Mouse (Mus musculus) hindbrain, embryonic 15.5 days (tissue): Measurements from ENCODE around the gene Gm7102. TPM values are rescaled to one million over a fixed set of nuclear protein-coding genes. Genes with fewer than 3 reads are reported as not detected.
"Not testable (repeated sequence)": the region's sequence is repeated elsewhere in the genome, so short reads cannot be mapped to it uniquely, and the experiment has no call there.

ENCODE experiments used
- ATAC-seq: fragments of 200-750 bp; cut with Nextera tagmentation; 2 replicates; pipeline ENCODE4 v1.8.0; 2017; ENCODE audit warnings: low read depth, moderate number of reproducible peaks, moderate TSS enrichment; ENCODE audit not compliant: low FRiP score
- H3K27ac ChIP-seq: fragments of 300-500 bp; sonication (generic); replicated peaks from 2 replicates; pipeline ENCODE4 v1.5.1; 2015; ENCODE audit warnings: mild to moderate bottlenecking, inconsistent platforms
- H3K27me3 ChIP-seq: fragments of 300-500 bp; sonication (generic); 2 replicates; pipeline ENCODE4 v1.6.1; 2015; ENCODE audit warnings: control low read depth, inconsistent platforms
- H3K36me3 ChIP-seq: fragments of 300-500 bp; sonication (generic); 2 replicates; pipeline ENCODE4 v1.6.1; 2015; ENCODE audit warnings: control low read depth, inconsistent platforms
- H3K4me1 ChIP-seq: fragments of 300-500 bp; sonication (generic); replicated peaks from 2 replicates; pipeline ENCODE4 v1.6.1; 2015; ENCODE audit warnings: control low read depth, inconsistent platforms
- H3K4me2 ChIP-seq: fragments of 300-500 bp; sonication (generic); 2 replicates; pipeline ENCODE4 v1.6.1; 2015; ENCODE audit warnings: moderate library complexity, mild to moderate bottlenecking, inconsistent platforms
- H3K4me3 ChIP-seq: fragments of 300-500 bp; sonication (generic); 2 replicates; pipeline ENCODE4 v1.5.1; 2015; ENCODE audit warnings: mild to moderate bottlenecking, inconsistent platforms
- H3K9ac ChIP-seq: fragments of 300-500 bp; sonication (generic); 2 replicates; pipeline ENCODE4 v1.6.1; 2015; ENCODE audit warnings: inconsistent platforms
- H3K9me3 ChIP-seq: fragments of 300-500 bp; sonication (generic); 2 replicates; pipeline ENCODE4 v1.6.1; 2016; ENCODE audit warnings: control low read depth, inconsistent platforms
- WGBS: fragments of 180-500 bp; shearing (Covaris S2); methylation state at CpG from one replicate; pipeline ENCODE4 v1.1.7; 2015; 5-methylcytosine and 5-hydroxymethylcytosine counted together
- polyA plus RNA-seq: library from polyadenylated mRNA; unstranded; fragments of >200 nt; fragmentation: Nextera tagmentation; extraction: Ambion mirVana; gene quantifications from 2 replicates; pipeline ENCODE4 v1.2.1, GENCODE M21; 2015

The Gm7102 gene
- polyA plus RNA-seq, result 0.18 TPM in 1 of 2 replicates, not detected in the other

DNA sequence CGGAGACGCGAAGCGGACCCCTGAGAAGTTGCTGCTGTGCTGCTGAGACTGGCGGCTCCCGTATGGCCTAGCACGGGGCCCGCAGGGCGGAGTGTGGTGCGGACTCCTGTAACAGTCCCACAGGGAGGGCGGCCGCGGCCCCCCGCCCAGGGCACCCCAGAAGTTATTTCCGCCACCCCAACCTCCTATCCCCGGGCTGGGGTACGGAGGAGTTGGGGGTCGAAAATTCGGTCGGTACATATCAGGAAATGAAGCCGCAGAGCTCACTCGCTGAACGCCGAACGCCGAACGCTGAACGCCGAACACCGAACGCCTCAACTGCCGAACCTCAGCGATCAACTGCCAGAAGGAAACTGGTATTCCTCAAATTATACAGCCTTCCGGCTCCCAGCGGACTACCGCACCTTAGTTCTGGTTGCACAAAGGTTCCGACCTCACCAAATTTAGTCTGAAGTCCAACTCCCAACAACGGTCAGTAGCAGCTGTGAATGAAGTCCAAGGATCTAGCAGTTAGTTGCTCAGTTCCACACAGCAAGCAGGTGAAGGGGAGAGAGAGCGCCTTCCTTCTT, at the start of gene Gm7102:
Gene Gm7102, minus strand, starts transcription at position 554 of the 569 bp plus-strand sequence.
- no peaks in the 10 kb centered on the region for H3K4me1 ChIP-seq
- H3K9ac ChIP-seq, result no peak within 1 kb of the TSS
- no peaks in the 10 kb centered on the region for H3K9me3 ChIP-seq
- ATAC-seq, result no peak
- no peaks in the 10 kb centered on the region for H3K36me3 ChIP-seq
- peak within 1 kb of the TSS; percentile 35 for H3K4me3 ChIP-seq
- 31% methylated on average over 39 of the region's 39 CpGs for WGBS
- no peaks in the 10 kb centered on the region for H3K27me3 ChIP-seq
- no peak within 1 kb of the TSS for H3K27ac ChIP-seq
- peak within 1 kb of the TSS; percentile 53 for H3K4me2 ChIP-seq

DNA sequence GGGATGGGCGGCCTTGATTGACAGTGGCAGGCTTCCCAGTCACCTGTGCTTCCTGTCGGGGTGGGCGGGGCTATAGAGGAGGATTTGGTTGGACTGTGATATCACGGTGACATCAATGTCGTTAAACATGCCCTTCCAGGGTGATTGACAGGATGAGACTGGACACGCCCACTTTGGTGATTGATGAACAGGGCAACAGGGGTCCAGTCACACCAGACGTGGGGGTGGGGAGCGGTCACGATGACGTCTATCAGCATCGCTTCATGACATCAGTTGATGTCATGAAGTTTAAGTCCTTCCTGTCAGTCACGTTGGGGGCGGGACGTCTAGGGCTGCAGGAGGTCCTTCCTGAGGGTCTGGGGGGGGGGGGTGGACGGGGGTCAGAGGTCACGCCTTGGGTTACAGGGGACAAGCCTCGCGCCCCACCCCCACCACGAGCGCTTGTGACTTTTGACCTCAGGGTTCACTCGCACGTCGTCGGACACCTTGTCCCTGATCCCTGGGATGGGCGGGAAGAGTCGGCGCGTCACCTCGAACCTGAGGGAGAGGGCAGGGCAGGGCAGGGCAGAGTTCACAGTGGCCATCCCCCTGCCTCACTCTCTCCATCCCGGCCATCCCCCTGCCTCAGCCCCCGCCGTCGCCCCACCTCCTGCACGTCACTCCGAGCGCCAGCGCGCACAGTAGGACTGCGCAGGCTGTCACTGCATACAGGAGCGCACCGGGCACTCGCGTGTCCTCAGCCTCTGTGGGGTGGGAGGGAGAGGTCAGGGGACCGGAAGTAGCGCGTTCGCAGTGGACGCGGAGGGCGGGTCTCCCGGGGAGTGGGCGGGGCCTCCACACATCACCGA, 48.8 kb upstream of the Gm7102 start:
- WGBS, result 30% methylated on average over 51 of the region's 53 CpGs
- H3K4me3 ChIP-seq, result peak overlapping the region; percentile 53
- no peaks in the 10 kb centered on the region for H3K36me3 ChIP-seq
- H3K27ac ChIP-seq, result peak overlapping the region; percentile 93
- H3K27me3 ChIP-seq, result peaks cover 4% of the 10 kb centered on the region; the same call in 1 of the 2 replicates
- peak; percentile 25 for ATAC-seq
- peak overlapping the region; percentile 50 for H3K9ac ChIP-seq
- no peaks in the 10 kb centered on the region for H3K9me3 ChIP-seq
- H3K4me2 ChIP-seq, result peak overlapping the region; percentile 76
- H3K4me1 ChIP-seq, result peaks cover 4% of the 10 kb centered on the region; the same call in 1 of the 2 replicates

GRCm38 (mm10) chr19:61223706-61224328, 47.7 kb upstream of the Gm7102 start:
- ATAC-seq, result no peak
- no peak overlapping the region for H3K4me3 ChIP-seq
- WGBS, result 93% methylated on average over 6 of the region's 6 CpGs

GRCm38 (mm10) chr19:61207506-61207905, 31.4 kb upstream of the Gm7102 start:
- H3K9me3 ChIP-seq, H3K4me3 ChIP-seq, H3K27me3 ChIP-seq, H3K9ac ChIP-seq, H3K4me2 ChIP-seq, H3K27ac ChIP-seq, ATAC-seq, H3K4me1 ChIP-seq, H3K36me3 ChIP-seq: not testable (repeated sequence)
- 89% methylated on average over 6 of the region's 6 CpGs for WGBS

More at GRCm38 (mm10) chr19:61223706-61224328, 47.7 kb upstream of the Gm7102 start:
- no peak overlapping the region for H3K4me2 ChIP-seq
- no peaks in the 10 kb centered on the region for H3K36me3 ChIP-seq
- H3K9ac ChIP-seq, result no peak overlapping the region
- peaks cover 4% of the 10 kb centered on the region; the same call in 1 of the 2 replicates for H3K27me3 ChIP-seq
- no peaks in the 10 kb centered on the region for H3K9me3 ChIP-seq
- H3K27ac ChIP-seq, result no peak overlapping the region
- H3K4me1 ChIP-seq, result peaks cover 4% of the 10 kb centered on the region; the same call in 1 of the 2 replicates

- Histone ChIP-seq H3K27me3 (no peaks in the 10 kb centered on the region), H3K4me2 (no peak overlapping the region), H3K4me1 (no peaks in the 10 kb centered on the region), H3K36me3 (no peaks in the 10 kb centered on the region), H3K4me3 (no peak overlapping the region), H3K27ac (no peak overlapping the region), H3K9ac (no peak overlapping the region), H3K9me3 (no peaks in the 10 kb centered on the region)
- ATAC-seq, result no peak
- 22% methylated on average over 10 of the region's 10 CpGs for WGBS
Measured at GRCm38 (mm10) chr19:61199836-61200235, 23.7 kb upstream of the Gm7102 start.

DNA sequence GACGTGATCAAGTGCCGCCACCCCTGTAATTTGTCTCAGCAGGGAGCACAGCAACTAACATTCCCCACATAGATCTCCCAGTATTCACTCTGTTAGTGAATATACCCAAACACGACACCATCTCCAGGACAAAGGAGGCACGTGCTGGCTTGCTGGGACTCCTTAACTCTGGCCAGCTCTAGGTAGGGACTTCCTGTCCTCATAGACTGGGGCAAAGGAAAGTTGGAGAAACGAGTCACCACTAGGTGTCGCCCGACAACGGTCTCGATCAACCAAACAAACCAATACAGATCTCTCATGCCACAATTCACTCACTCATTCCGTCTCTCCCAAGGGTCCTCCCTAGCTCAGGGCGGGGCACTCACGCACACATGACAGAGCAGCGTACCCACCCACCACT, 23.2 kb upstream of the Gm7102 start:
- no peak overlapping the region for H3K4me2 ChIP-seq
- H3K27ac ChIP-seq, result no peak overlapping the region
- H3K4me1 ChIP-seq, result no peaks in the 10 kb centered on the region
- ATAC-seq, result no peak
- H3K27me3 ChIP-seq, result no peaks in the 10 kb centered on the region
- H3K4me3 ChIP-seq, result no peak overlapping the region
- 12% methylated on average over 13 of the region's 13 CpGs for WGBS
- no peaks in the 10 kb centered on the region for H3K9me3 ChIP-seq
- no peaks in the 10 kb centered on the region for H3K36me3 ChIP-seq
- H3K9ac ChIP-seq, result no peak overlapping the region

DNA sequence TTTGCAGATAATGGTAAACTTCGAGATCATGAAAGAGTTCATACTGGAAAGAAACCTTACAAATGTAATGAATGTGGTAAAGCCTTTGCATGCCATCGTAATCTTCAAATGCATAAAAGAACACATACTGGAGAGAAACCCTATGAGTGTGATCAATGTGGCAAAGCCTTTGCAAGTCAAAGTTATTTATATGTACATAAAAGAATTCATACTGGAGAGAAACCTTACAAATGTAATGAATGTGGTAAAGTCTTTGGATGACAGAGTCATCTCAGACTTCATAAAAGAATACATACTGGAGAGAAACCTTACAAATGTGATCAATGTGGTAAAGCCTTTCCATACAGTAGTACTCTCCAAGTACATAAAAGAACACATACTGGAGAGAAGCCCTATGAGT, 7.5 kb upstream of the Gm7102 start, which contains the start of gene Gm6020:
Gene Gm6020, plus strand, starts transcription at position 301 of the 400 bp plus-strand sequence.
- peaks cover 22% of the 10 kb centered on the region for H3K9me3 ChIP-seq
- not testable (repeated sequence) for H3K4me2 ChIP-seq, H3K27ac ChIP-seq, ATAC-seq, H3K36me3 ChIP-seq, H3K27me3 ChIP-seq, H3K9ac ChIP-seq, H3K4me1 ChIP-seq, H3K4me3 ChIP-seq
- WGBS, result 91% methylated on average over 2 of the region's 2 CpGs

GRCm38 (mm10) chr19:61151701-61152420, 24.2 kb downstream of the Gm7102 start:
- peak overlapping the region; percentile 43 for H3K4me3 ChIP-seq
- peak overlapping the region; percentile 37 for H3K9ac ChIP-seq
- WGBS, result 6% methylated on average over 27 of the region's 27 CpGs

GRCm38 (mm10) chr19:61151372-61151700, 24.8 kb downstream of the Gm7102 start:
- no peak overlapping the region for H3K27ac ChIP-seq
- 10% methylated on average over 8 of the region's 8 CpGs for WGBS
- no peaks in the 10 kb centered on the region for H3K9me3 ChIP-seq
- peak overlapping the region; percentile 43 for H3K4me3 ChIP-seq
- no peaks in the 10 kb centered on the region; the same call in 1 of the 2 replicates for H3K4me1 ChIP-seq
- no peaks in the 10 kb centered on the region for H3K36me3 ChIP-seq
- peak overlapping the region; percentile 84 for H3K4me2 ChIP-seq
- peak; percentile 42 for ATAC-seq
- H3K9ac ChIP-seq, result peak overlapping the region; percentile 37
- H3K27me3 ChIP-seq, result no peaks in the 10 kb centered on the region

More at GRCm38 (mm10) chr19:61151701-61152420, 24.2 kb downstream of the Gm7102 start:
- no peaks in the 10 kb centered on the region; the same call in 1 of the 2 replicates for H3K4me1 ChIP-seq
- H3K27me3 ChIP-seq, result no peaks in the 10 kb centered on the region
- ATAC-seq, result peak; percentile 68
- H3K9me3 ChIP-seq, result no peaks in the 10 kb centered on the region
- no peak overlapping the region for H3K27ac ChIP-seq
- H3K4me2 ChIP-seq, result peak overlapping the region; percentile 84
- no peaks in the 10 kb centered on the region for H3K36me3 ChIP-seq

GRCm38 (mm10) chr19:61141299-61141698, 34.8 kb downstream of the Gm7102 start:
- no peaks in the 10 kb centered on the region for H3K36me3 ChIP-seq
- peak overlapping the region; percentile 74 for H3K4me2 ChIP-seq
- no peak for ATAC-seq
- no peak overlapping the region for H3K27ac ChIP-seq
- 26% methylated on average over 4 of the region's 4 CpGs for WGBS
- no peaks in the 10 kb centered on the region for H3K27me3 ChIP-seq
- peaks cover 15% of the 10 kb centered on the region for H3K4me1 ChIP-seq
- peak overlapping the region; percentile 78 for H3K4me3 ChIP-seq
- peak overlapping the region; percentile 66 for H3K9ac ChIP-seq
- H3K9me3 ChIP-seq, result no peaks in the 10 kb centered on the region

GRCm38 (mm10) chr19:61140342-61141206, 35.5 kb downstream of the Gm7102 start, which contains the start of gene Zfp950:
Zfp950 (minus strand) TSS chr19:61140840.
- WGBS, result under 1% methylated on average over 18 of the region's 18 CpGs
- ATAC-seq, result peak; percentile 100
- H3K27me3 ChIP-seq, result no peaks in the 10 kb centered on the region
- H3K27ac ChIP-seq, result peak within 1 kb of the TSS; percentile 51
- peak within 1 kb of the TSS; percentile 66 for H3K9ac ChIP-seq
- no peaks in the 10 kb centered on the region for H3K36me3 ChIP-seq
- H3K4me2 ChIP-seq, result peak within 1 kb of the TSS; percentile 74
- H3K4me3 ChIP-seq, result peak within 1 kb of the TSS; percentile 78
- H3K4me1 ChIP-seq, result peaks cover 15% of the 10 kb centered on the region
- no peaks in the 10 kb centered on the region for H3K9me3 ChIP-seq
